Mouse (Mus musculus) bone marrow, adult 2 months (tissue): ENCODE data around the gene Uckl1.

Source experiments
- CTCF ChIP-seq: fragments of 200-500 bp; IDR thresholded peaks from 2 replicates; pipeline ENCODE4 v1.5.1; 2011; ENCODE audit warnings: low read length, control low read depth; ENCODE audit not compliant: control insufficient read depth, insufficient read depth
- POLR2A ChIP-seq: fragments of 200-500 bp; IDR thresholded peaks from 2 replicates; pipeline ENCODE4 v1.6.1; 2011; ENCODE audit warnings: low read depth, mild to moderate bottlenecking, control low read depth, low read length, borderline replicate concordance; ENCODE audit not compliant: control insufficient read depth

GRCm38 (mm10) chr2:181597378-181598061, 12.8 kb upstream of the Uckl1 start:
- no peak for TF ChIP-seq CTCF
- TF ChIP-seq POLR2A, result no peak
